Mouse (Mus musculus) kidney, embryonic 15.5 days (tissue): Measurements from ENCODE around the gene Galr2. TPM values are rescaled to one million over a fixed set of nuclear protein-coding genes. Genes with fewer than 3 reads are reported as not detected.

Source experiments
- ATAC-seq: fragments of 200-750 bp; cut with Nextera tagmentation; replicated peaks from 2 replicates; pipeline ENCODE4 v1.8.0; 2017; ENCODE audit warnings: moderate TSS enrichment; ENCODE audit not compliant: low FRiP score
- H3K27ac ChIP-seq: fragments of 300-500 bp; sonication (generic); 2 replicates; pipeline ENCODE4 v1.5.1; 2015; ENCODE audit warnings: mild to moderate bottlenecking, inconsistent platforms
- H3K27me3 ChIP-seq: fragments of 300-500 bp; sonication (generic); 2 replicates; pipeline ENCODE4 v1.6.1; 2015; ENCODE audit warnings: inconsistent platforms
- H3K36me3 ChIP-seq: fragments of 300-500 bp; sonication (generic); 2 replicates; pipeline ENCODE4 v1.6.1; 2015; ENCODE audit warnings: inconsistent platforms
- H3K4me1 ChIP-seq: fragments of 300-500 bp; sonication (generic); 2 replicates; pipeline ENCODE4 v1.6.1; 2015; ENCODE audit warnings: inconsistent platforms
- H3K4me2 ChIP-seq: fragments of 300-500 bp; sonication (generic); 2 replicates; pipeline ENCODE4 v1.6.1; 2015; ENCODE audit warnings: moderate library complexity, mild to moderate bottlenecking, inconsistent platforms
- H3K4me3 ChIP-seq: fragments of 300-500 bp; sonication (generic); replicated peaks from 2 replicates; pipeline ENCODE4 v1.5.1; 2015; ENCODE audit warnings: mild to moderate bottlenecking, inconsistent platforms
- H3K9ac ChIP-seq: fragments of 300-500 bp; sonication (generic); 2 replicates; pipeline ENCODE4 v1.6.1; 2015; ENCODE audit warnings: mild to moderate bottlenecking, inconsistent platforms
- H3K9me3 ChIP-seq: fragments of 300-500 bp; sonication (generic); replicated peaks from 2 replicates; pipeline ENCODE4 v1.6.1; 2016; ENCODE audit warnings: inconsistent platforms
- WGBS: fragments of 180-500 bp; shearing (Covaris S2); methylation state at CpG from one replicate; pipeline ENCODE4 v1.1.7; 2015; ENCODE audit warnings: mixed read lengths; 5-methylcytosine and 5-hydroxymethylcytosine counted together
- polyA plus RNA-seq: library from polyadenylated mRNA; unstranded; fragments of >200 nt; fragmentation: Nextera tagmentation; extraction: Ambion mirVana; gene quantifications from 2 replicates; pipeline ENCODE4 v1.2.1, GENCODE M21; 2015

The Galr2 gene
- 0.22 and 0.32 TPM in 2 replicates for polyA plus RNA-seq

- ATAC-seq: no peak
- H3K36me3 ChIP-seq: no peaks in the 10 kb centered on the region
- H3K4me3 ChIP-seq: peak within 1 kb of the TSS; percentile 38
- H3K9me3 ChIP-seq: peaks cover 4% of the 10 kb centered on the region; the same call in 1 of the 2 replicates
- H3K27ac ChIP-seq: no peak within 1 kb of the TSS
- peak within 1 kb of the TSS; percentile 62 for H3K4me2 ChIP-seq
- H3K9ac ChIP-seq: peak within 1 kb of the TSS; percentile 25
- 7% methylated on average over 48 of the region's 48 CpGs for WGBS
- peaks cover 33% of the 10 kb centered on the region for H3K4me1 ChIP-seq
- H3K27me3 ChIP-seq: peaks cover 65% of the 10 kb centered on the region
These were observed at the start of gene Galr2 for GRCm38 (mm10) chr11:116280751-116281663. TSS of gene Galr2 (plus strand) at chr11:116280939.

- ATAC-seq: no peak; the same call in 1 of the 2 replicates
- peaks cover 17% of the 10 kb centered on the region for H3K4me1 ChIP-seq
- WGBS: 21% methylated on average over 17 of the region's 17 CpGs
- peak overlapping the region; percentile 40 for H3K4me2 ChIP-seq
- H3K36me3 ChIP-seq: no peaks in the 10 kb centered on the region
- 0 out of 2 replicates have a peak overlapping the region, but pooled peaks have one; percentile 14 for H3K4me3 ChIP-seq
- no peak overlapping the region for H3K9ac ChIP-seq
- H3K27ac ChIP-seq: no peak overlapping the region
- H3K9me3 ChIP-seq: no peaks in the 10 kb centered on the region
- peaks cover 16% of the 10 kb centered on the region for H3K27me3 ChIP-seq
These were observed 48.3 kb upstream of the Galr2 start for GRCm38 (mm10) chr11:116232427-116232826.

GRCm38 (mm10) chr11:116234901-116235300, 45.8 kb upstream of the Galr2 start:
- 89% methylated on average over 8 of the region's 8 CpGs for WGBS

GRCm38 (mm10) chr11:116237742-116238395, 42.9 kb upstream of the Galr2 start, which contains the start of gene Evpl:
TSS of gene Evpl (minus strand) at chr11:116238077.
- H3K4me2 ChIP-seq: peak within 1 kb of the TSS; percentile 60
- 15% methylated on average over 31 of the region's 31 CpGs for WGBS
- peak; percentile 80 for ATAC-seq
- H3K27me3 ChIP-seq: peaks cover 25% of the 10 kb centered on the region
- H3K36me3 ChIP-seq: no peaks in the 10 kb centered on the region
- no peaks in the 10 kb centered on the region for H3K9me3 ChIP-seq
- peak within 1 kb of the TSS; percentile 32 for H3K9ac ChIP-seq
- peak within 1 kb of the TSS; percentile 37 for H3K4me3 ChIP-seq
- H3K27ac ChIP-seq: peak within 1 kb of the TSS; percentile 70
- H3K4me1 ChIP-seq: peaks cover 43% of the 10 kb centered on the region

More at GRCm38 (mm10) chr11:116234901-116235300, 45.8 kb upstream of the Galr2 start:
- Histone ChIP-seq H3K9me3 (no peaks in the 10 kb centered on the region), H3K4me2 (no peak overlapping the region), H3K36me3 (no peaks in the 10 kb centered on the region), H3K27me3 (peaks cover 29% of the 10 kb centered on the region), H3K27ac (no peak overlapping the region), H3K9ac (no peak overlapping the region), H3K4me1 (peaks cover 30% of the 10 kb centered on the region), H3K4me3 (no peak overlapping the region)
- no peak for ATAC-seq

GRCm38 (mm10) chr11:116239797-116240196, 40.9 kb upstream of the Galr2 start:
- 18% methylated on average over 7 of the region's 7 CpGs for WGBS
- Histone ChIP-seq H3K4me3 (no peak overlapping the region), H3K36me3 (peaks cover 16% of the 10 kb centered on the region), H3K27me3 (peaks cover 25% of the 10 kb centered on the region), H3K27ac (peak overlapping the region; percentile 55), H3K4me1 (peaks cover 43% of the 10 kb centered on the region), H3K9ac (no peak overlapping the region), H3K4me2 (no peak overlapping the region), H3K9me3 (no peaks in the 10 kb centered on the region)
- ATAC-seq: no peak

- Histone ChIP-seq H3K27me3 (peaks cover 20% of the 10 kb centered on the region), H3K9me3 (no peaks in the 10 kb centered on the region), H3K4me3 (no peak overlapping the region), H3K4me1 (peaks cover 43% of the 10 kb centered on the region), H3K4me2 (no peak overlapping the region), H3K27ac (peak overlapping the region; percentile 91), H3K36me3 (peaks cover 35% of the 10 kb centered on the region), H3K9ac (no peak overlapping the region)
- WGBS: 13% methylated on average over 12 of the region's 12 CpGs
- peak; percentile 66 for ATAC-seq
These were observed 38.9 kb upstream of the Galr2 start for GRCm38 (mm10) chr11:116241744-116242235.

GRCm38 (mm10) chr11:116244580-116244979, 36.2 kb upstream of the Galr2 start:
- no peak overlapping the region for H3K4me3 ChIP-seq
- no peak overlapping the region for H3K27ac ChIP-seq
- H3K4me1 ChIP-seq: peaks cover 25% of the 10 kb centered on the region
- ATAC-seq: no peak
- 71% methylated on average over 8 of the region's 8 CpGs for WGBS
- H3K9me3 ChIP-seq: no peaks in the 10 kb centered on the region
- H3K36me3 ChIP-seq: peaks cover 63% of the 10 kb centered on the region
- H3K4me2 ChIP-seq: no peak overlapping the region
- H3K27me3 ChIP-seq: no peaks in the 10 kb centered on the region
- no peak overlapping the region for H3K9ac ChIP-seq

GRCm38 (mm10) chr11:116245616-116246015, 35.1 kb upstream of the Galr2 start:
- no peak for ATAC-seq
- H3K4me2 ChIP-seq: no peak overlapping the region
- no peak overlapping the region for H3K9ac ChIP-seq
- WGBS: 65% methylated on average over 6 of the region's 6 CpGs
- H3K36me3 ChIP-seq: peaks cover 74% of the 10 kb centered on the region
- H3K27ac ChIP-seq: no peak overlapping the region
- no peaks in the 10 kb centered on the region for H3K27me3 ChIP-seq
- H3K4me1 ChIP-seq: peaks cover 20% of the 10 kb centered on the region
- H3K9me3 ChIP-seq: no peaks in the 10 kb centered on the region
- no peak overlapping the region for H3K4me3 ChIP-seq

GRCm38 (mm10) chr11:116247502-116248222, 33.1 kb upstream of the Galr2 start:
- Histone ChIP-seq H3K36me3 (peaks cover 94% of the 10 kb centered on the region), H3K4me1 (peaks cover 5% of the 10 kb centered on the region), H3K27ac (0 out of 2 replicates have a peak overlapping the region, but pooled peaks have one; percentile 23), H3K9ac (no peak overlapping the region), H3K4me3 (no peak overlapping the region), H3K27me3 (no peaks in the 10 kb centered on the region), H3K4me2 (no peak overlapping the region), H3K9me3 (no peaks in the 10 kb centered on the region)
- no peak for ATAC-seq
- WGBS: 73% methylated on average over 14 of the region's 14 CpGs

- no peak for ATAC-seq
- 74% methylated on average over 8 of the region's 8 CpGs for WGBS
These were observed 29.8 kb upstream of the Galr2 start for GRCm38 (mm10) chr11:116250898-116251297.

GRCm38 (mm10) chr11:116253076-116253600, 27.6 kb upstream of the Galr2 start:
- WGBS: 64% methylated on average over 3 of the region's 3 CpGs
- no peak for ATAC-seq

More at GRCm38 (mm10) chr11:116250898-116251297, 29.8 kb upstream of the Galr2 start:
- H3K36me3 ChIP-seq: peaks cover 98% of the 10 kb centered on the region
- peaks cover 17% of the 10 kb centered on the region for H3K4me1 ChIP-seq
- H3K9me3 ChIP-seq: no peaks in the 10 kb centered on the region
- no peak overlapping the region for H3K9ac ChIP-seq
- H3K27me3 ChIP-seq: no peaks in the 10 kb centered on the region
- no peak overlapping the region for H3K4me3 ChIP-seq
- H3K27ac ChIP-seq: no peak overlapping the region
- no peak overlapping the region for H3K4me2 ChIP-seq

More at GRCm38 (mm10) chr11:116253076-116253600, 27.6 kb upstream of the Galr2 start:
- peaks cover 98% of the 10 kb centered on the region for H3K36me3 ChIP-seq
- H3K4me2 ChIP-seq: no peak overlapping the region
- no peak overlapping the region for H3K4me3 ChIP-seq
- H3K27me3 ChIP-seq: no peaks in the 10 kb centered on the region
- H3K9me3 ChIP-seq: no peaks in the 10 kb centered on the region
- peaks cover 30% of the 10 kb centered on the region for H3K4me1 ChIP-seq
- no peak overlapping the region for H3K27ac ChIP-seq
- no peak overlapping the region for H3K9ac ChIP-seq
